Mouse (Mus musculus) heart, postnatal 14 days (tissue): ENCODE data around the gene Tbc1d7. TPM values are rescaled to one million over a fixed set of nuclear protein-coding genes. Genes with fewer than 3 reads are reported as not detected.

Experiments
- DNase-seq, 2 experiments: peaks; one replicate each; pipeline ENCODE4 v3.0.0; 2021 to 2022
- intact Hi-C: fragments of 180-260 bp; cut with DNase I; formaldehyde crosslinking; loops from one replicate; pipeline ENCODE4 v1.15.1; 2025
- total RNA-seq, 2 experiments: library from RNA; stranded (reverse); gene quantifications; 2 replicates each; pipeline ENCODE4 v1.2.3; 2021

Gene Tbc1d7
- total RNA-seq, 2 experiments from 2014 or later: 29.7 to 35.3 TPM

DNA sequence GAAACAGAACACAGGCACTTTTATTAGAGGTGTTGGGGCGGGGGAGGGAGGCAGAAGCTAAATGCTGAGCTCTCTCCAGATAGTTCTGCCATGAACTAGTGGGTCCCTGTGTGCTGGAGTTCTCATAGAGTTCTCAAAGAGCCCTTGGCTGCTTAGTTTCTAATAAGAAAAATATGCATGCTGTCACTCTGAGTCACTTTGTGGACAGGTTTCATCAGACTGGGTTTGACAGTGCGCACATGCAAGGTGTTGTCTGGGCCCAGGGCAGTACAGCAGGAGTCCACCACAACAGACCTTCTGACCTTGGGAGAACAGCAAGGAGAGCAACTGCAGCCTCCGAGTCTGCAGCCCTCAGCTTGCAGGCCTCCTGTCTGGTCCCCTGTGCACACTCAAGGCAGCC lies 21.6 kb downstream of the Tbc1d7 start:
- no peak for DNase-seq
- intact Hi-C loops: no loop called here

DNA sequence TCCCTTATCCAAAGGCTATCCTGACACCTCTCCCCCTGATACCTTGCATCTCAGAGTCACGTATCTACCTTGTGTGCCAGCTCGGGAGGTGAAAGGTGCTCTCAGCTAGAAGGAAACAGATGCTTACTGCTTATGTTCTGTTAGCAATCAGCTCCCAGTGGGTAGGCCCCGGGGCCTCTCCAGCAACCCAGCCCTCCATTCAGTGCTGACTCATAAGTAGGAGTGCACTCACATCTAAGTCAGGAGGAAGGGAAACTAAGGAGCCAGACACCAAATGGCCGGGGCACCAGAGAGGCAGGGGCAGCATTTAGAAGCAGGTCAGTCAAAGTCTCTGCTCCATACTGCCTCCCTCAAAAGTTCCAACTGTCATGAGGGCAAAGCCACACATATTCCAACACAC lies 22.6 kb downstream of the Tbc1d7 start:
- DNase-seq: no peak
- intact Hi-C loops: no loop called here

DNA sequence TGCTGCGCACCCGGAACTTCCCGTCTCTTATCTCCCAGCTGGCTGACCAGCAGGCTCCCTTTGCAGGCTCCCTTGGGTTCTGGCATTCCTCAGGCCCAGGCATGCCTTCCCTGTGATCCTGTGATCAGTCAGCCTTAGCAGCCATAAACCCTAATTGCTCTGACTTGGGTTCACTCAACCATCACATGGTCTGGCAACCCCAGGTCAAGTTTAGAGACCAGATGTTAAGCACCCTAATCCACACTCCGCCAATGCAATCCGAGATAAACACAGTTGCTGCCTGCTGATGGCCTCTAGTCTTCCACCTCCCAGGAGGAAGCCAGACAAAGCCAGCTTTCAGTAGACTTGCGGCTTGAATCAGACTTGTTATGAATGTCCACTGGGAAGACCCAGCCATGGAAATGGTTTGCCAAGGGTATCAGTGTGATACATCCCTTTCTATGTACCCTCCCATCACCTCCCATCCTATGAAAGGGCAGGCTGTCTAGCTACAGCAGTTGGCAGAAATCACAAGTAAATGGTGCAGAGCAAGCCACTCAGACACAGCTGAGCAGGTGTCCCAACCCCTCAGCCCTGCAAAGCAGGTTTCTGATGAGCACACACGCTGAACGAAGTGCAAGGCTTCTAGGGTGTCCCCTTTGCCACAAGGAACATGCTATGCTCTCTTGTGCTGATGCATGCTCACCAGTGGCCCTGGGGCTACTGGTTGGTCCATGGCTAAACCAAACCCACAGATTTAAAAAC lies 24.6 kb downstream of the Tbc1d7 start:
- intact Hi-C loops: no loop called here
- no peak for DNase-seq

DNA sequence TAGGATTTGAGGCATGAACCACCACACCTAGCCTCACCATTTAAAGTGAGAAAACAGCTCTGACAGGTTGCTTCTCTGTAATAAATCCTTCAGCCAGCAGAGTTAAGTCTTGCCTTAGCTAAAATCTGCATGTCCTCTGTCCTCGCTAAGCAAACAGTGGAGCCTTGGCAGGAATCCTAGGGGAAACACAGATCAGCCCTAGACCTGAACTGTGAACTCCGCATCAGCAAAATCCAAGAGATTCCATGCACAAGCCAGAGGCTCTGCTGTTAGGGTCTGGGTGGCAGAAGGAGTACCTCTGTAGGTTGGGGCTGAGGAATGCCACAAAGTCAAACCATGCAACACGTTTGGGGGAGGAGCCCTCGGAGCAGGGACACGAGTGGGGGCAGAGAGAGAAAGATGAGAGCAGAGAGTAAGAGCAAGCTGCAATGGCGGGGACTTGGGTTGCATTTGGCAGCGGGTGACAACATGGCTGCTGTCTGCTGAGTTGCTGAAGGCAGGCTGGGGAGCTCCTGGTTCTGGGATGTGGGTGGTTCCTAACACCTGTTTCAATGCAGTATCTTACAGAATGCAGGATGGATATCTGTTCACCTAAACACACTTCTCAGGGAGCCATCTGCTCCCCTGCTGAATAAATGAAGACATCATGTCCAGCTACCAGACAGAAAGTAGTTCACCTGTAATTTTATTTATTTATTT lies 26.4 kb downstream of the Tbc1d7 start:
- intact Hi-C loops: no loop called here
- DNase-seq: no peak

DNA sequence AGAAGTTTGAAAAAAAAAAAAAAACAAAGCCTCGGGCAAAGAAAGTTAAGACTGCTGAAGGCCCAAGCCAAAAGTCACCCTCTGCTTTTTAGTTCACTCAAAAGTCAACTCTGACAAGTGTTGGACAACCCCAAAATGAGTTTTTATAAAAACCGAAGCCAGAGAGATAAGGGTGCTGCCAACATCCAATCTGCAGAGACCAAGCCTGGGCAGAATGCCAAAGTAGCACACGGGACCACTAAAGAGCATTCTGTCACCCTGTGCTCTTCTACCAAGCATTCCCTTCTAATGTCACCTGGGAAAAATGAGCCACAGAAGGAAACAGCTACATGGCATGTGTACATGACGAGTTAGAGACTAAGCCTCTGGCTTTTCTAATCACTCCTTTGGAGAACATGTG lies 36.8 kb downstream of the Tbc1d7 start:
- intact Hi-C loops: no loop called here
- peak; percentile 55 to 74 for DNase-seq

DNA sequence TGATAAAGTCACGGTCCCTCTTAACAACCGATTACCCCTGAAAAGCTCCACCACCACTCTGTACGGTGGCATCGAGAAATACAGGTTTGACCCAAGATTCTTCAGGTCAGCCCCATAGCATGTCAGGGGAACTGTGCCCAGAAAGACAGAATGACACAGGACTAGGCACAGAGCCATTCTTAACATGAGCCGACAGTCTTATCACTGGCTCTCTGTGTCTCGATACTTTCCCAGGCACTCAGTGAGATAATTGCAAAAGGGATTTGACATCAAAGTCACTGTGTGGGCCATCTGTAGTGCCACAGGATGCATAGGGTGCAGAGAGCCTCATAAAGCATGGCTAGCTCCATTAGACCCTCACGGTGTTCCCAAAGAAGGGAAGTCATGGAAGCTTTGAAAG lies 37.9 kb downstream of the Tbc1d7 start:
- DNase-seq: peak in 1 of 2 experiments; percentile 29
- intact Hi-C loops: no loop called here

DNA sequence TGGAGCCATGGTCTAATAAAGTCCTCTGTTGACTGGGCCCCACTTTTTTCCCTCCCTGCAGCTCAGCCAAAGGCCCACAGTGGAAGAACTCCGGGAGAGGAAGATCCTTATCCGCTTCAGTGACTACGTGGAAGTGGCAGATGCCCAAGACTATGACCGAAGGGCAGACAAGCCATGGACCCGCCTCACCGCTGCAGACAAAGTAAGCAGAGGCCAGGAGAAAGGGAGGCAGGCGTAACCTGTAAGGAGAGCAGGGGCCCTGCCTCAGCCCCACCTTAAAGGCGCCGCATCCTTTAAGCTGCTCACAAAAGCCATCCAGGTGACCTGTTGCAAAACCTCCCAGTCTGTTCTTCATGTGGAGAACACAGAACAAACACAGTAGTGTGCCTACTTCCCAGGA lies 38.4 kb downstream of the Tbc1d7 start:
- intact Hi-C loops: no loop called here

DNA sequence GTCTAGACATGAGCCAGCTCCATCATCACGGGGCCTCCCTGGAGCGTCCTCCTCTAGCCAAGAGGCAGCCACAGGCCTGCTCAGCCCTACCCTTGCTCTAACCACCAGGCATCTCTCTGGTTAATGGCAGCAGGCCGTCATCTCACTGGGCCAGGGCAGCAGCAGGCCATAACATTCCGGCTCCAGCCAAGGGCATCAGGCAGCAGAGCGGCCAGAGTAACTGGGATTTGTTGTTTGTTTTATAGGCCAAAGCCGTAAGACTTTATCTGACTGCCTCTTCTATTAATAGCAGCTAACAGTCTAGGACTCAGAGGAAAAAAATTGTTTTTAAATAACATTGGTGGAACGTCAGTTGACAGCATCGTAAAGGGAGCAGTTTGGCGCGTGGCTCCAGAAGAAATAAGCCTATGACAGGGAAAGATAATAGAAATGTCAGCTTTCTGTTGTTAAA lies 39.5 kb downstream of the Tbc1d7 start:
- DNase-seq: peak; percentile 60 to 64
- intact Hi-C loops: no loop called here

More for the DNA sequence above, 38.4 kb downstream of the Tbc1d7 start:
- DNase-seq: peak in 1 of 2 experiments; percentile 34

DNA sequence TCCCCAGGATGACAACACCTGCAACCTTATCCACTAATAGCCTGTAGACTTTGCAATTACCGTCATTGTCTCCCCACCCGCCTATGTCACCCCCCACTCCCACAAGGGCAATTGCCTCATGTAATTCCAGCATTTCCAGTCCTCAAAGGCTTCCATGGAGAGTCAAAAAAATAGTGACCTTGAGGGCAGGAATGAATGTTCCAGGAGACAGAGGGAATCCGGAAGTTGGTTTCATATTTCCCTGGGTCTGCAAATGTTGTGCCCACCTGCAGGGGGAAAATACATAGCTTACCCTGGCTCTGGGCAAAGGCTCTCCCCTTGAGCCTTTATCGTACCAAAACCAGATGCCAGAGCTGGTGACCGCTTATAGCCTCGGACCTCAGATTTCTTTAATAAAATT lies 41.1 kb downstream of the Tbc1d7 start:
- DNase-seq: no peak
- intact Hi-C loops: no loop called here

DNA sequence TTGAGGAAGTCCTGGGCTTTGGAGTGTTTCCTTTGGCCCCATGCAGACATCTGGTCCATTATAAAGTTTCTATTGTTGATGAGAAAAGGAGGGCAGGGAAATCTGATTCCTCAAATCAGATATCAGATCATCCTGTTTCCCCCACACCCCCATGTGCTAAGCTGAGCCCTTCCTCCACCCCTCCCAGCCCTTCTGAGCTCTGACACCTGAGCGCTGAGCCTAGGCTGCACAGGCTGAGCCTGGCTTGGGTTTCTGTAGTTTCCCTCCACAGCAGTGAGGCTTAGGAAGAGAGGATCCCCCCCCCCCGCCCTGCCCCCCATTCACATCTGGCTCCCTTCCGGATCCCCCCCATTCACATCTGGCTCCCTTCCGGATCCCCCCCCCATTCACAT lies 46.6 kb downstream of the Tbc1d7 start:
- no peak for DNase-seq
- intact Hi-C loops: no loop called here

DNA sequence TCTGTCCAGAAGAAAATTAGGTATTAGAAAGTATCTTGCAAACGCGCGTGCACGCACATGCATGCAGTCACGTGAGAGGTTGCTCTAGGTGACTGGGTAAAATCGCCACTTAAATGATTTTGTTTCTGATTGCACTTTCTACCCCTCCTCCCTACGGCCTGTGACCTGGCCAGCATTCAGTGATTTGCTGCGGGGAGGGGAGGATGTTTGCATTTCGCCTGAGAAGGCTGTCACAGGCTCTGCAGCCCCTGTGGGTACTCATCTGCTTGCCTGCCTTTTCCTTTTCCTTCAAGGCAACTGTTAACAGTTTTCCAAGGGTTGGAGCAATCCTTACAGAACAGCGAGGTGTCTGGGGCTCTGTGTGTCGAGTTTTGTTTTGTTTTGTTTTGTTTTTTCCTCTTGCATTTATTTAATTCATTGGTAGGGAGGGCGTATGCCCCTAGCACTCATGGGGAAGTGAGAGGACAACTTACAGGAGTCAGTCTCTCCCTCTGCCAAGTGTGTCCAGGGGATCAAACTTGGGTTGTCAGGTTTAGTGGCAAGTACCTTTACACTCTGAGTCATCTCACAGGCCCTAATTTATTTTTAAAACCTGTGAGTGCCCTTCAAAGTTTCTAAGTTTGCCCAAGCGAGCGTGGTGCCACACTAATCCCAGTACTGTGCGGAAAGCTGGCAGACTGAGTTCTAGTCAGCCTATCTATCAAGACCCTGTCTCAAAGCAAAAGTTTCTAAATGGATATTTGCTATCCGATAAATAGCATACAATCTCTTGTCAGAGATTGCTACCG lies 47.2 kb downstream of the Tbc1d7 start:
- intact Hi-C loops: no loop called here
- DNase-seq: no peak

DNA sequence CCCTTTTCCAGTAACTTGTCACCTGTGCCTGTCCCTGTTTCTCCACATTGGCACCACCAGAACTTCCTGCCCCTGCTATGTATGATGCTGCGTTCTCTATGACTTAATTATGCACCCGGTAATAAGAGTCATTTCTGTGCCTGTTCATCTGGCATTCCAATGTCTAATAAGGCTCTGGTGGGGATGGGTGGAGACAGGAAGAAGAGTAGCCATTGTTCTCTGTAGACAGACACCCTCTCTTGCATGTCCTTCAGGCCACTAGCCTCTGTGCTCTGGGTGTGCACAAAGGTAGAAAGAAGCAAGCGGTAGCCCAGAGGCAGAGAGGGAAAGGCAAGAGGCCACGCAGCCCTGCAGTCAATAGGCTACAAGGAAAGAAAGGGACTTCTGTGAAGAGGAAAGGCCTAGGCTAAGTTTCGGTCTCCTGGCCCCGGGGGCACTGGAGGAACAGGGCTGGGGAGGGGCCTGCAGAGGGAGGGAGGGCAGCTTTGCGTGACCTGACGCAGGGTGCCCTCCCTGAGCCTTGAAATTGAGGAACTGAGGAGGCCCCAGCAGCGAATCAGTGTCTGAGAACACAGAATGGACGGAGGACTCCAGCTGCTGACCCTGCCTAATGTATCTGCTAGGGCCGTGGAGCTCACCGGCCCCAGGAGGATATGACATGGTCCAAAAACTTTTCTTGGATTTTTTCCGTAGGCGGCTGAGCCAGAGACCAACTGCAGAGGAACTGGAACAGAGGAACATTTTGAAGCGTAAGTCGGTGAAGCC lies 48.8 kb downstream of the Tbc1d7 start:
- DNase-seq: peak; percentile 38 to 53
- intact Hi-C loops: no loop called here

DNA sequence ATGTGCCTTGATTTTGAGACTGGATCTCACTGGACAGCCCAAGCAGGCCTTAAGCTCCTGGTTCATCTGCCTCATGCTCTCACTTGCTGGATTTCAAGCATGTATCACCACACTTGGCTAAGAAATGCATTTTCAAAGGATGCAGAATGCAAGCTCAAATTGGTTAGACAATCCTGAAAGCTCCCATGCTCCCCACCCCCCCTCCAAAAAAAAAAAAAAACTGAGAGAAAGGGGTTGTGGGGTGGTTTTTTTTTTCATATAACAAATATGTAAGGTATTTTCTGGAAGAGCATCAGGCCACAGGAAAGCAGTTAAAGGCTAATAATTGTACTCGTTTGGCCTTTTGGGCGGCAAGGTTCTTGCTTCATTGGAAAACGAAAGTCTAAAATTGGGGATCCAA lies 58.2 kb downstream of the Tbc1d7 start:
- intact Hi-C loops: no loop called here
- no peak for DNase-seq

DNA sequence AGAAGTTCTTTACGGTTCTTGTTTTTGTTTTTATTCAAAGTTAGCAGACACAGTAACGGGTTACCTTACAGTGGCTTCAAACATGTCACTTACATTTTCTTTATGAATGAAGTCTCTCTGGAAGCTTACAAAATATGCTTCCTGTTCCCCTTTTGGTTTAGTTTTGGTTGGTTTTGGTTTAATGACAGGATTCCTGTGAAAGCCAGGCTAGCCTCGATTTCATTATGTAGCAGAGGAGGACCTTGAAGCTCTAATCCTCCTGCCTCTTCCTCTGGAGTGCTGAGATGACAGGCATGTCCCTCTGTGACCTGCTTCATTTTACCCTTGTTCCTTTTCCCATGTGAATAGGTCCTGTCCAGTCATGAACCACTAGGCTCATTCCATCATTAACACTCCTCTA lies 58.6 kb downstream of the Tbc1d7 start:
- intact Hi-C loops: no loop called here
- DNase-seq: no peak

DNA sequence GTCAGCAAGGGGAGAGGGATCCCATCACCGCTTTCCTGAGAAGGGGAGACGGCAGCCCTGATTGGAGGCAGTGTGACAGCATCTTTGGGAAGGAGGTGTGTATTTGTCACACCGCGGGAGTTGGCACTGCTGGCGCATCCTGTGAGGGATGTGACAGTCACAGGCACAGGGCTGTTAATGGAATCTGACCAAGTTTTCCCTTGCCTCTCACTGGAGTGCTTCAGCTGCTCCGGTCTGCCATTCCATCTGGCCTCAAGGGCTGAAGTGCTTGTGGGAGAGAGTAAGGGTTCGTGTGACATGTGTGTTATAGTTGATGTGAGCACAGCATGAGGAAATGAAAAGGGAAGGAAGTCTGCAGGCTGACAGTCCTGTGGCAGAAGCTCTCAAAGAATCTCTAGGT lies 59.0 kb downstream of the Tbc1d7 start:
- no peak for DNase-seq
- intact Hi-C loops: no loop called here

DNA sequence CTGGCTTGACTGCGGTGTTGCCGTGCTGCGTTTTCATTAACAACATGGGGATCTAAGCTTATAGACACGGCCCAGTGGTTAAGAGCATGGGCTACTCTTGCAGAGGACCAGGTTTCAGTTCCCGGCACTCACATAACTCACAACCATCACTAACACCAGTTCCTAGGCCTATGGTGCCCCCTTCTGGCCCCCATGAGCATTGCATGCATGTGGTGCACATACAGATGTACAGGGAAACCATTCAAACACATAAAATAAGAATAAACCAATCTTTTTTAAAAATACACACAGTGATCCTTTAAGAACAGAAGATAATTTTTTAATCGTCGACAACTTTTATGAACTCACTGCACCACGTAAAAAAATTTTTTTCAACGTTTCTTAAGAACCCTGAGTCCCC lies 66.8 kb downstream of the Tbc1d7 start:
- intact Hi-C loops: no loop called here
- DNase-seq: no peak

DNA sequence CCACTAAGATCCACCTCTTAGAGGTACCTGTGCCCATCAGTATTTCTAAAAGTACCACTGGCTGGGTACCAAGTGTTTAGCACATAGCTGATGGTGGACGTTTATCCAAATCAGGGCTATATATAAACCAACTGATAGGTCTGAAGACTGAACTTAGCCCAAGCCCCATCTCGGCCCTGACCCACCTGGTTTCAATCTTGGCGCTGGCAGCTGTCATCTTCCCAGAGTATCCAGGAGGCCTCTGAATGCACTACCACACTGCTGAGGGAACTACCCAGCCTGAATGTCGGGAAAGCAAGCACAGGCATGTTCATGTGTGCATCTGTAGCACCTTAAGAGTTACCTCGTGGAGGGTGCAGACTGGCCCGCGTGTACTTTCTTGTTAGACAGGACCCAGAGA lies 68.4 kb downstream of the Tbc1d7 start:
- intact Hi-C loops: no loop called here
- DNase-seq: no peak
